Mouse (Mus musculus): ENCODE measurements around the gene Dhx58.
A peak's percentile ranks its signal among the peaks of the same experiment; 100 is the strongest.
"Not testable (repeated sequence)": the region's sequence is repeated elsewhere in the genome, so short reads cannot be mapped to it uniquely, and the experiment has no call there.

The Dhx58 gene

GRCm38 (mm10) chr11:100697921-100698320, 6.2 kb downstream of the Dhx58 start:
- DNase-seq = no peak

DNA sequence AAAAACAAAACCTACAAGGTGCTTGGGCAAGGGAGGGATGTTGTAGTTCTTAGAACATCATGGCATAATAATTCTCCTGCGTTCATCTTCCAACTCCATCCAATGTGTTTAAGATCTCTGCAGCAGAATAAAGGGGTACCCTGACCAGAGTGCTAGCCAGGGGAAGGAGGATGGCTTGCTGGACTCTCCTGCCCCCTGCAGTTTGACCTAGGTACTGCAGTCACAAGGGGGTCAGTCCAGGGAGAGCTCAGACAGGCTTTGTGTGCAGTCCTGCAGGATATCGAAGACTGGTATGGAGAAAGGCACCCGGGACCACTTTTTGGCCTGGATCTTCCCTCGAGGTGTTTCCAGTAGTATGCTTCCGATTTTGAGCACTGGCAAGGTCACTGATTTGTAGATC, 9.1 kb downstream of the Dhx58 start:
- DNase-seq = peak; percentile 62 to 86

GRCm38 (mm10) chr11:100693154-100693553, 10.9 kb downstream of the Dhx58 start:
- no peak for DNase-seq

DNA sequence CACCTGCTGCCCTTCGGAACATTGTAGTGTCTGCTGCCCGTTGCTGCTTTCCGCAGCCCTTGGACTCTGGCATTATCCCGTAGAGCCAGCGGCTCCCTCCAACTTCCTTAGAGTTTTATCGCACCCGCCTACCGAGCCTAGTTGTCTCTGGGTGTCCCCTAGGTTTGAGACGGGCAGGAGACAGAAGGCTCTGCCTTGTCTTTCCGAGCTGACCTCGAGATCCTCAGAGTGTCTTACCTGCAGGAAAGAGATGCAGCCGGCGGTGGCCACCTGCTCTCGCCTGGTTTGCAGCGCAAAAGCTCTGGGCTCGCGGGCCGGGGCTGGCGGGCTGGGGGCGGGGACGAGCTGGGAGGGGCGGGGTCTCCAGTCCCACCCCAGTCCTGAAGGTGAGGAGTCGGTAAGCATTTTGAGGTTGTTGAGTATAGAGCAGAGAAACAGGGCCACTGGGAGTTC, 11.9 kb downstream of the Dhx58 start, which contains the start of gene Zfp385c:
Zfp385c (minus strand) TSS at position 292 of the 453 bp plus-strand sequence.
- no peak for DNase-seq

DNA sequence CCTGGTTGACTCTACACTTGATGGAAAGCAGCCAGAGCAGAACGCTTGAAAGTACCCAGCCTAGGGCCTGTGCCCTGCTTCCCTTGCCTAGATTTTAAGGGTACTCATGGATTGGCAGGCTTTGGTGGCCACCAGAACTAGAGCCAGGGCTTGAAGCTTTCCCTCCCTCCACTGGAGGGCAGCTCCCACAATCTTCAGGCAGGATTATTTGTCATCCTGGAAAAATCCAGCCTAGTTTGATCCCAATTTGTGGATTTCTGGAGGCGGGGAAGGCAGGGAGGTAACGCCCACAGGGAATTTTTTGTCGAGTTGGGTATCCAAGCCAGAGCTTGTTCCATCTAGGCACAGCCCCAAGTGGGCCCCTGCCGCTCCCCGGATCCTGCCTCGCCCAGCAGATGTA, 13.7 kb downstream of the Dhx58 start:
- DNase-seq = no peak

- no peak for DNase-seq
These were observed 15.6 kb downstream of the Dhx58 start for GRCm38 (mm10) chr11:100688443-100688842.

DNA sequence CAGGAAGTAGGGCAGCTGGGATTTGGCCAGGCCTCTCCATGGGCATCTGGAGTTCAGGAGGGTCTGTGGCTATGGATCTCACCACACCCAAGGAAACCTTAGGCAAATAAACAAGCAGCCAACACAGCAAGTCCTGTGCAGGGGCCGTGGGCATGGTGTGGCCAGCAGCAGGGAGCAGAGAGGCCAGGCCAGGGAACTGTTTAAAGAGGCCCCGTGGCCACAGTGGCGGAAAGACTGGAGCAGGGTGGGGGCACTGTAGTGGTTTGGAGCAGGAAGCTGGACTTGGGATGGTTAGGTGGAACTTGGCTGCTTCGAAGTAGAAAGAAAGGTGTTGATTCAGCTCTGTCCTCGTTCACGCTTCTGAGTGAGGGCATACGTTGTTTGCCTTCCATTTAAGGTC, 16.8 kb downstream of the Dhx58 start:
- DNase-seq = no peak

GRCm38 (mm10) chr11:100685371-100685770, 18.7 kb downstream of the Dhx58 start:
- no peak for DNase-seq

GRCm38 (mm10) chr11:100684084-100684483, 20.0 kb downstream of the Dhx58 start:
- no peak for DNase-seq

- DNase-seq = no peak
These were observed 21.5 kb downstream of the Dhx58 start for GRCm38 (mm10) chr11:100682526-100682925.

DNA sequence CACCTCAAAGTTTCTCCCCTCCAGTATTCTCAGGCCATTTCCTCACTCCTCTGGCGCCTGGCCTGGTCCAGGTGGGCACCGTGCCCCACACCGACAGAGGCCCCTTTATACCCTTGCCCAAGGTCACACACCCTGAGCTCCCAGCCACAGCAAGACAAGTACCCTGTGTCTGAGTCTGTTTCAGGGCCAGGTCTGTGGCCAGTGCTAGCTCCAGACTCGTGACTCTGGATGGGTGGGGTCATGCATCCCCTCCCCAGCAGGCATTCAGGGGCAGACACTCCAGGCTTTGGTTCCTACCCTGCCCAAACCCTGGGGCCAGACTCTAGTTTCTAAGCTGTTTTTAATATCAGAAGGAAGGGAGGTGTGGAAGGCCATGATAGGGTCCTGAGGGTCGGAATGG, 22.2 kb downstream of the Dhx58 start:
- DNase-seq = no peak

GRCm38 (mm10) chr11:100677810-100678209, 26.3 kb downstream of the Dhx58 start:
- no peak for DNase-seq

DNA sequence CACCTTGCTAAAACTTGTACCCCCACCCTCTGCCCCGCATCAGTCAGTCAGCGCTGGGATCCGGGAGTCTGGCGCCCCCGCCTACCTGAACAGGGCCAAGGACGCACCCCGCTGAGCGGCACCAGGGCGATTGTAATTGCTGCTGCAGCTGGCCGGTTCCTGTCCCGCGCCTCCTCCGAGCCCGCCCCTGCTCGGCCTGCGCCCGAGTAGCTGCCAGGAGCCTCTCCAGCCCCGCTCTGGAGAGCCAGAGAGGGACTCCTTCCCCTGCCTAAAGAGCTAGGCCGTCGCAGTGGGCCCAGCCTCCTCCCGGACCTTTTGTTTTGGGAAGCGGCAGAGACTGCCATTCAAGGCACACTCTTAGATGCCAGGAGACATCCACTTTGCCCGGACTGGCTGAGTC, 30.9 kb downstream of the Dhx58 start:
- DNase-seq = peak; percentile 49 to 74

DNA sequence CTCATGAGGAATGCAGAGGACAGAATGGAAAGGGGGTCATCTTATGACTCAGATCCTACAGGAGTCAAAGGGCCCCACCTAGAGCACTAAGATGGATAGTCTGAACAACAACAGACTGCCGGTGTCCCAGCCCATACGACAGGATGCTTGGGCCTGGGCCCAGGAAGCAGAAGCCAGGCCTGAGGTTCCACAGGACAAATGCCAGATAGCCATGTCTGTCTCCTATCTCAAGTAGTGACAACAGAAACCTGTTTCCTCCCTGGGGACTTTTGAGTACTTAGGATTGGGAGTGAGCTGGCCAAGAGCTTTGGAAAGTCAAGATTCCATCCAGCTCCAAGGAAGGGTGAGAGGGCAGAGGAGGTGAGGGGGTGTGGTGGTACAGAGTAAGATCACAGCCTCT, 32.1 kb downstream of the Dhx58 start:
- no peak for DNase-seq

GRCm38 (mm10) chr11:100671049-100671448, 33.0 kb downstream of the Dhx58 start:
- DNase-seq = no peak

DNA sequence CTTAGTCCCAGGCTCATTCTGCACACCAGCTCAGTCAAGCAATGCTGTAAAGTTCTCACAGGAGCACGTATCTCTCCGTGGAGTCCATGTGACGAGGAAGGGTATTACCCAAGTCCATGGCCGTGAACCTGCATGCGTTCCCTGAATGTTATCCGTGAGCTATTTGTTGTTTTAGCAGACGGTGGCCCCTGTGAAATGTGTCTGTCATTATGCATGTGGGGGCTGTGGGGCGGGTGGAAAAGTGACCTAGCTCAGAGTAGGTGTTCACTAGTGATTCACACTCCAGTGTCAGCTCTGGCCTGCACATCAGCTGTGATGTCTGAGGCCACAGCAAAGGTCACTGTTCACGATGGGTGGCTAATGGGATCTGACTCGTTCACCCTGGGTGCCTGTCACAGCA, 44.3 kb downstream of the Dhx58 start:
- no peak for DNase-seq

GRCm38 (mm10) chr11:100656458-100656857, 47.6 kb downstream of the Dhx58 start:
- DNase-seq = no peak

DNA sequence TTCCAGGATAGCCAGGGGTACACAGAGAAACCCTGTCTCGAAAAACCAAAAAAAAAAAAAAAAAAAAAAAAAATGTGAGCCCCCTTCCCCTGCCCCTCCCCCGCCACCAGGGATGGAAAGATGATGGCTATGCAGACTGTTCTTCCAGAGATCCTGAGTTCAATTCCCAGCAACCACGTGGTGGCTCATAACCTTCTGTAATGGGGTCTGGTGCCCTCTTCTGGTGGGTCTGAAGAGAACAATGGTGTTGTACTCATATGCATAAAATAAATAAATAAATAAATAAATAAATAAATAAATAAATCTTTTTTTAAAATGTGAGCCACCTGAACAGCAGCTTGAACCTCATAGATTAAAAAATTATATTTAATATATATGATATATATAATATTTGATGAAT, 48.5 kb downstream of the Dhx58 start:
- not testable (repeated sequence) for DNase-seq

DNA sequence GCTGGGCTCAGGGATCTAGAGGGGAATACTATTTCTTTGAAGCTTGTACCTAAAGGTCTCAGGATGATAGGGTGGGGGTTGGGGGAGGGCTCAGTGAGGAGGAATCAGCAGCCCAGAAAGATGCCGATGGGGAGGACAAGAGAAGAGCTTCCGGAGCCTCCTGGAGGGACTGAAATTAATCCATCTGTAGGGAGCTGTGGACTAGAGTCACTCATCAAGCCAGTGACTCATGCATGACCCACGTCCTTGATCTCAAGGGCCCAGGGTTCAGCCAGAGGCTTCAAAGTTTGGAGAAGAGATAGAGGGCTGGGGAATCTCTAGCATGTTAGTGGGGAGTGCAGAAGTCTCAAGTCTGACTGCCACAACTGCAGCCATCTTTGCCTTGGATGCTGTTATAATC, 52.3 kb downstream of the Dhx58 start:
- no peak for DNase-seq

GRCm38 (mm10) chr11:100651205-100651604, 52.9 kb downstream of the Dhx58 start:
- DNase-seq = no peak

DNA sequence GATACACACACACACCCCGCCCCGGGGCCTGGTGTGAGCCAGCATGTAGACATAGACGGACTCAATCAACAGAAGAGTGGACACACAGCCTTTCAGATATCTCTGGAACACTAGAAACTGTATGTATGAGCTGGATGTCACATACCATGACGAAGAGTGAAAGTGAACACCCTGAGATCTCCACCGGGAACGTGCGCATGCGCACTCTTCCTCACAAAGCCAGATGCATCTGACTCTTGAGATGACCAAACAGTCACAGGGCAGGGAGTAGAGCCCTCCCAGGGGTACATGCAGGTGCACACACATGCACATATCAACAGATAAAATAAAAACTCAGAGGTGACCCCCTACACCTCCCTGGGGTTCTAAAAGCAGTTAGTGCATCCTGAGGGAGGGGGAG, 55.7 kb downstream of the Dhx58 start:
- DNase-seq = no peak

- DNase-seq = peak in 1 of 2 experiments; percentile 60
These were observed 57.8 kb downstream of the Dhx58 start for GRCm38 (mm10) chr11:100646265-100646664.

Data from lung, postnatal 4 days (tissue).